Mouse (Mus musculus): Measurements from ENCODE around the gene Itgae.
A peak's percentile ranks its signal among the peaks of the same experiment; 100 is the strongest.

The Itgae gene

GRCm38 (mm10) chr11:73090283-73090682, at the start of gene Itgae:
TSS of gene Itgae (plus strand) at chr11:73090583.
- DNase-seq (ENCODE audit: low spot score in 2 of 2): no peak

GRCm38 (mm10) chr11:73044229-73044755, 46.1 kb upstream of the Itgae start:
- DNase-seq (ENCODE audit: low spot score in 2 of 2): no peak

GRCm38 (mm10) chr11:73044789-73045188, 45.6 kb upstream of the Itgae start:
- DNase-seq (ENCODE audit: low spot score in 2 of 2): no peak

GRCm38 (mm10) chr11:73047542-73047996, 42.8 kb upstream of the Itgae start, which contains the start of gene Ncbp3:
TSS of gene Ncbp3 (plus strand) at chr11:73047783.
- peak; percentile 98 for DNase-seq (ENCODE audit: low spot score in 2 of 2)

- DNase-seq (ENCODE audit: low spot score in 2 of 2): no peak
Observed at GRCm38 (mm10) chr11:73048030-73048876, 42.1 kb upstream of the Itgae start.

GRCm38 (mm10) chr11:73049335-73049734, 41.0 kb upstream of the Itgae start:
- DNase-seq (ENCODE audit: low spot score in 2 of 2): peak; percentile 40 to 57

- no peak for DNase-seq (ENCODE audit: low spot score in 2 of 2)
Observed at GRCm38 (mm10) chr11:73052795-73053194, 37.6 kb upstream of the Itgae start.

- no peak for DNase-seq (ENCODE audit: low spot score in 2 of 2)
Observed at GRCm38 (mm10) chr11:73057701-73058100, 32.7 kb upstream of the Itgae start.

- DNase-seq (ENCODE audit: low spot score in 2 of 2): no peak
Observed at GRCm38 (mm10) chr11:73059630-73060029, 30.8 kb upstream of the Itgae start.

- DNase-seq (ENCODE audit: low spot score in 2 of 2): no peak
Observed at GRCm38 (mm10) chr11:73061413-73061812, 29.0 kb upstream of the Itgae start.

- peak in 1 of 2 experiments; percentile 32 for DNase-seq (ENCODE audit: low spot score in 2 of 2)
Observed at GRCm38 (mm10) chr11:73071839-73072238, 18.5 kb upstream of the Itgae start.

- no peak for DNase-seq (ENCODE audit: low spot score in 2 of 2)
Observed at GRCm38 (mm10) chr11:73076295-73076694, 14.1 kb upstream of the Itgae start.

- DNase-seq (ENCODE audit: low spot score in 2 of 2): no peak
Observed at GRCm38 (mm10) chr11:73076733-73077132, 13.7 kb upstream of the Itgae start.

GRCm38 (mm10) chr11:73077211-73077720, 13.1 kb upstream of the Itgae start:
- no peak for DNase-seq (ENCODE audit: low spot score in 2 of 2)

GRCm38 (mm10) chr11:73078615-73079014, 11.8 kb upstream of the Itgae start:
- no peak for DNase-seq (ENCODE audit: low spot score in 2 of 2)

GRCm38 (mm10) chr11:73080306-73080705, 10.1 kb upstream of the Itgae start:
- no peak for DNase-seq (ENCODE audit: low spot score in 2 of 2)

- peak in 1 of 2 experiments; percentile 45 for DNase-seq (ENCODE audit: low spot score in 2 of 2)
Observed at GRCm38 (mm10) chr11:73084303-73084702, 6.1 kb upstream of the Itgae start.

GRCm38 (mm10) chr11:73084804-73085231, 5.6 kb upstream of the Itgae start:
- no peak for DNase-seq (ENCODE audit: low spot score in 2 of 2)

GRCm38 (mm10) chr11:73085391-73085790, 5.0 kb upstream of the Itgae start:
- no peak for DNase-seq (ENCODE audit: low spot score in 2 of 2)

GRCm38 (mm10) chr11:73087700-73088480, 2.5 kb upstream of the Itgae start:
- DNase-seq (ENCODE audit: low spot score in 2 of 2): no peak

GRCm38 (mm10) chr11:73090826-73091225, 443 bp downstream of the Itgae start:
- no peak for DNase-seq (ENCODE audit: low spot score in 2 of 2)

GRCm38 (mm10) chr11:73092057-73092456, 1.7 kb downstream of the Itgae start:
- DNase-seq (ENCODE audit: low spot score in 2 of 2): no peak
